Mouse (Mus musculus) liver, embryonic 12.5 days (tissue): Measurements from ENCODE around the gene Gm10647. TPM values are rescaled to one million over a fixed set of nuclear protein-coding genes. Genes with fewer than 3 reads are reported as not detected.

Experiments used
- polyA plus RNA-seq: library from polyadenylated mRNA; unstranded; fragments of >200 nt; fragmentation: Nextera tagmentation; extraction: Ambion mirVana; gene quantifications from 2 replicates; pipeline ENCODE4 v1.2.1, GENCODE M21; 2016

Gm10647 gene
- polyA plus RNA-seq, 1 experiment from 2014 or later: 0.15 TPM

Other genes with a start within 250 kb of the Gm10647 start
- gene Usp3, start 203.9 kb upstream of the Gm10647 start, polyA plus RNA-seq: 20.3 and 21.3 TPM in 2 replicates
- 0.29 and 0.45 TPM in 2 replicates for gene Car12, start 83.4 kb upstream of the Gm10647 start, polyA plus RNA-seq
- 1.4 and 2.4 TPM in 2 replicates for gene Aph1b, start 1.5 kb upstream of the Gm10647 start, polyA plus RNA-seq
- gene Aph1c, start 37.7 kb downstream of the Gm10647 start, polyA plus RNA-seq: 0.87 and 1.3 TPM in 2 replicates
- gene Rab8b, start 122.6 kb downstream of the Gm10647 start, polyA plus RNA-seq: 39.4 and 42.2 TPM in 2 replicates
- gene Rps27l, start 149.0 kb downstream of the Gm10647 start, polyA plus RNA-seq: 702 and 744 TPM in 2 replicates
- 8.9 and 9.4 TPM in 2 replicates for gene Lactb, start 178.4 kb downstream of the Gm10647 start, polyA plus RNA-seq